Mouse (Mus musculus) kidney, postnatal 14 days (tissue): Measurements from ENCODE around the gene Kif19a.

Experiments used
- DNase-seq: peaks from one replicate; pipeline ENCODE4 v3.0.0; 2022; ENCODE audit warnings: mixed read lengths

Gene Kif19a

DNA sequence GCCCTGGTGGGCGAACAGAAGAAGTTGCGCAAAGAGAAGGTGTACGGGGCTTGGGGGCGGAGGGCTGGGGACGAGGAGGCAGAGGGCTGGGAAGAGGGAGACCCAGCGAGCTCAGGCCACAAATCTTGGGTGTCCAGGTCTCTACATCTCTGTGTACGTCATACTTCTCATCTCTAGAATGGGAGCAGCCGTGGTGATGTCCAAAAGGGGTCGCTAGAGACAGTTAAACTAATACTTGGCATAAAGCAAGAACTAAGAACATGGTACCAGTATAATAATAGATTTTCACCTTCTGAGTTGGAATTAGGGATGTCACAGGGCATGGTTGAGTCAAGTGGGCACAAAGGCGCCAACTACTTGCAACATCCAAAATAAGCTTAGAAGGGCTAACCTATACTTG, 20.7 kb downstream of the Kif19a start:
- DNase-seq = no peak

DNA sequence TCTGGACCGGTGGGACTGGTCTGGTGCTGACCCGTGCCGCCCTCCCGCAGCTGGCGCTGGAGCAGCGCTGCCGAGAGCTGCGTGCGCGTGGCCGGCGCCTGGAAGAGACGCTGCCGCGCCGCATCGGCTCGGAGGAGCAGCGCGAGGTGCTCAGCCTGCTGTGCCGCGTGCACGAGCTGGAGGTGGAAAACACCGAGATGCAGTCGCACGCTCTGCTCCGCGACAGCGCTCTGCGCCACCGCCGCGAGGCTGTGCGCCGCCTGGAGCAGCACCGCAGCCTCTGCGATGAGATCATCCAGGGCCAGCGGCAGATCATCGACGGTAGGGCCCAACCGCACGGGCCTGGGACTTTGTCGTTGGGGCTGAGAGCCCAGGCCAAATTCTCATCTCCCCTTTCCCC, 21.1 kb downstream of the Kif19a start:
- DNase-seq = no peak

DNA sequence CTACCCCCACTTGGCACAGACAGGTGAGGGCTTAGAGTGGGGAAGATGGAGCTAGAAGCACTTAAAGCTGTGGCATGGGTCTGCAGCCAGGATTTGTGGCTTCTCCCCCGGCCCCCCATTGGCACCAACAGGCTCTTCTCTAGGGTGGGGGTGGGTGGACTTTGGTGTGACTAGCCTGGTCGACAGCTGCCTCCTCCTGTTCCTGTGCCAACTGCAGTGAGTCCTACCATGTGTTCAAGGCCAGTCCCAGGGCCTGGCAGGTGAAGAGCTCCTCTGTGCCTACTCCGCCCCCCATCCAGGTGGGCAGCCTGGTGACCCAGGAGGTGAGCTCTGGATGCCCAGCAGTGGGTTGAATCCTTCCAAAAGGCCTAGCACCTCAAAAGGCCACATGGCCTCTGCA, 22.4 kb downstream of the Kif19a start:
- DNase-seq = no peak

DNA sequence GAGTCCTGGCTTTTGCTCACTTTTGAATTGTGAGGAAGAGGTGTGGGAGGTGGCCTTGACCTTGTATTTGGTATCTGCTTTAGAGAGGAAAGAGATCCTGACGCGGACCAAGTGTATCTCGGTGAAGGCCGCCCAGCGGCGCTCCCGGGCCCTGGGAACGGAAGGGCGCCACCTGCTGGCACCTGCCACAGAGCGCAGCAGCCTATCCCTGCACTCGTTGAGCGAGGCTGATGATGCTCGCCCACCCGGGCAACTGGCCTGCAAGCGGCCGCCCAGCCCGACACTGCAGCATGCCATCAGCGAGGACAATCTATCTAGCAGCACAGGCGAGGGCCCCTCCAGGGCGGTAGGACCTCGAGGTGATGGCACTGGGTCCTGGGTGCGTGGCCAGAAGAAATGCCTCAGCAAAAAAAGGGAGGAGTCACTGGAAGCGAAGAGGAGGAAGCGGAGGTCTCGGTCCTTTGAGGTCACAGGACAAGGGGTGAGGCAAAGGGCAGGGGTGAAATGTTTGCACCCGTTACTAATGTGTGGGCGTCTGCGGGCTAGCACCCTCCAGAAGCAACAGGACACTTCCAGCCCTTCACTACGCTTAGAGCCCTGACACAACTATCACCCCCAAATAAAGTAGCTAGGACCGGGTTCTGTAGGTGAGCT, 24.0 kb downstream of the Kif19a start:
- DNase-seq = peak; percentile 83

DNA sequence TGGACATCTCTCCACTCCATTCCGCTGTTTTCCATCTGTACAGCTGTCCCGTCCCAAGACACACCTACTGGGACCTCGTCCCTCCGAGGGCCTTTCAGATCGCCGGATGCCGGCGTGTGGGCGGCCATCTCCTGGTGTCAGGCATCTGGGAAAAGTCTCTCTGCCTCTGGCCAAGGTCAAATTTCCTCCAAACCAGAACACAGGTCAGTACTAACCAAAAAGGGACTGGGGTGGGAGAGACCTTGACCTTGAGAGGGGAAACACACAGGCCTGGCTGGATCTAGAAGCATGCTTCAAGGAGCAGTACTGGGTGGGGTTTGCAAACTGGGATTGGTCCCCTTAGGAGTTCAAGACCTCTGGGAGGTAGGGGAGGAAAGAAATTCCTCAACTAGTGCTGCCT, 24.5 kb downstream of the Kif19a start:
- DNase-seq = no peak

DNA sequence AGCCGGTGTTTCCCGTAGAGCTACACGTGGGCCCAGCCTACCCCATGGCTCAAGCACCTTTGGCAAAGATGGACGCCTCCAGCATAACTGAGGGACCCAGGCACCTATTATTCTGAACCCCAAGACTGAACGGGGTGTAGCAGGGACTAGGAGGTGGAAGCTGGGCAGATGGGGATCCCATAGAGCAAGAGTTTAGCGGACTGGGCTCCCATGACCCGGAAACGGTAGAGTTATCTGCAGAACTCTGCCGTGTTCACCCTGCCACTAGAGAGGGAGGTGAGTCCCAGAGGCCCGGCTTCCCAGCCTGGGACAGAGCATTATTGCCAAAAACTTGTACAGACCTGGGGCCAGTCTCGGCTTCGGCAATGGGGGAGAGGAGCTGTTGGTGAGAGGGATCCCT, 25.0 kb downstream of the Kif19a start:
- DNase-seq = no peak

DNA sequence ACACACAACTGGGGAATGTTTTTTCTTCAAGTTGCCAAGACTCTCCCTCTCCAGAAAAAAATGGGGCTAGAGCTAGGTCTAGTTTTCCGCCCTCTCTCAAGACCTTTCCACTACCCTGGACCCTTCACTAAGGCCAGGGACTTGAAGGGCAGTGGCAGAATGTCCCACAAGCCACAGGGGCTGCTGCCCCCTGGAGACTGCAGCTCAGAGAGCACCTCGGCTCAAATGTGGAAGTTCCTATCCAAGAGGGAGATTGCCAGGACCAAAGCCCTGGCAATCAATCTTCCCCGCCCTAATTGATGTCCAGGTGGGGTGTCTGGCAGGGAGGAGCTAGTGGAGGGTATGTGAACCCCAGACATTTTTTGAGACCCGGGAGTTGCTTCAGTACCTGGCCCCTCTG, 25.7 kb downstream of the Kif19a start:
- no peak for DNase-seq

DNA sequence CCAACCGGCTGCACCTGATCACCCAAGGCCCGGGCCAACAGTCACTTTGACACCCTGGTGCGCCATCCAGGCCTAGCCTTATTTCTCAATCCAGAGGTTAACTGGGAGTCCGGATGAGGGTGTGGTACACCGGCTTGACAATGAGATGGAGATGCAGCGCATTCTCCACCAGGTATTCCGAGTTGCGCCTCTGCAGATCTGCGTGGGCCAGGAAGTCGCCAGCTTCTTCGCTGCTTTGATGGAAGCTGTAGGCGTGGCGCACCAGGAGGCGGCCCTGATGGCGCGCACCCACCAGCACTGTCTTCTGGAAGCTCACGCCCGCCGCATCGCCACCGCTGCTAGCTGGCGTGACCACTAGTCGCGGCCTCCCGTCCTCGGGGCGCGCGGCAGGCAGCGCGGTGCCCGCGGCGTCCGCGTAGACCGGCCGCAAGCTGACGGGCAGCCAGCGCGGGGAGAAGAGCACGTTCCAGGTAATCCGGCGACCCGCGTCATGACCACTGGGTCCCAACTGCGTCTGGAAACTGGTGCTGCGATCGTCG, 26.2 kb downstream of the Kif19a start:
- no peak for DNase-seq

DNA sequence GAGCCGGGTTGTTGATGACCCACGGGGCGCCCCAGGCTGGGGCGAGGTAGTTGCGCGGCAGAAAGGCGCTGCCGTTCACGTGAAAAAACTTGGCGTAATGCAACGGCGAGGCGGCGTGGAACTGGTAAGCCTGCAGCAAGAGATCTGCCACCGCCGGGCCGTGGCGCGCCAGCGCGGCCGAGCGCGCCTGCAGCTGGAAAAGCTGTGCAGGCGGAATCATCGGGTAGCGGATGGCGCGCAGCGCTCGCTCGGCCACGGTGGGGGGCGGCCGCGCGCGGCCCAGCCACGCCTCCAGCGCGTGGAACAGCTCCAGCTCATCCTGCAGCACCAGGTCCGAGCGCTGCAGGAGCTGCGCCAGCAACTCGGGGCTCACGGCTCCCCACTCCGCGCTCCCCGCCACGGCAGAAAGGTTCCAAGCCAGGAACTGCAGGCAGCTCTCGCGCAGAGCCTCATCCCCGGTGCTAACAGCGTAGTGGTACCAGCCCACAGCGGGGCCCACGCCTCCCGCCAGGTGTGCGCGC, 26.8 kb downstream of the Kif19a start:
- DNase-seq = peak; percentile 21

DNA sequence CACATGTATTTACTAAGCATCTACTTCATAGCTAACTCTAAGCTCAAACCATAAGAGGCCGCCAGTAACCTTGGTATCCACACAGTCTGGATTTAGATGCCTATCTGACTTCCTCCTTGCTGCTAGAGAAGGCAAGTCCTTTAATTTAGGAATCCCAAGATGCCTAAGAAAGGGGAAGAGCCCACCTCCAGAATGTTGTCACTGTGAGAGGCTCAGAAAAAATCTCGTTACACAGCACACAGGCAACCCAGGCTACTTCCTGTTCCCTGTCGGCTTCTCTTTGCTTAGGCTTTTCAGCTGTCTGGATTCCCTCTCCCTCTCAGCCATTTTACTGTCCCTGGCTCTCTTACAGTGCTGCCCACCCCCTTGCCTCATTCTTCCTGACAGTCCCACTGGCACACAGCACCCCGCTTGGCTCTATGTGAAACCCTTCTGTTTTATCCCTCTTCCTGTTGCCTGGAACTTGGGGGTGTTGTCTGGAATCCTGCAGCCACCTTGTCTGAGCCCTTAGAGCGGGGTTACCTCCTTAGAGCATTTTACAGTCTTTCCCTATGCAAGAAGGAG, 27.8 kb downstream of the Kif19a start:
- no peak for DNase-seq

DNA sequence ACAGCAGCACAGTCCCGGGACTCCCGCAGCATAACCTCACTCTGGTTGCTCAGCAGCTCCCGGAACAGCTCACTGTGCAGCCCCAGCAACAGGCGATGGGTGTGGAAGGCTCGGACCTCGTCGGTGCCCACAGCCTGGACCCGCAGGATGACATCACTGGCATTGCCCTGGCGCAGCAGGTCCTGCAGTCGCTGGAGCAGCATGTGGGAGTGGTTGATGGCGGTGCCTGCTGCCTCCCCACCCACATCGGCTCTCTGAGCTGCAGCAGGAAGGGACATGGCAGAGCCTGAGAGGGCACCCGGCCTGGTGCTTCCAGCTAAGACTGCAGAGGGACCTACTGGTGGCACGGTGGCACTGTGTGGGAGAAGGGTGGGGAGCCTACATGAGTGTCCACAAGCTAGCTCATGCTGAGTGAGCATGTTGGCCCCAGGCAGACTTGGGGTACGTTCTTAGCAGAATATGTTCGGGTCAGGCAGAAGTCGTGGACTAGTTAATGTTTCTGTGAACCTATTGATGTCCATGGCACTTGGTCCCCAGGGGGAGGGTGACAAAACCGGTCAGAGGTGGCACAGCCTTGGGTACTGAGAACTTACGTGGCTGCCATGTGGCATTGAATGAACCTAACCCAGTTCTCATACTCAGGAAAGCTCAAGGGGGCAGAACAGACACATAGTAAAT, 28.8 kb downstream of the Kif19a start:
- DNase-seq = no peak

DNA sequence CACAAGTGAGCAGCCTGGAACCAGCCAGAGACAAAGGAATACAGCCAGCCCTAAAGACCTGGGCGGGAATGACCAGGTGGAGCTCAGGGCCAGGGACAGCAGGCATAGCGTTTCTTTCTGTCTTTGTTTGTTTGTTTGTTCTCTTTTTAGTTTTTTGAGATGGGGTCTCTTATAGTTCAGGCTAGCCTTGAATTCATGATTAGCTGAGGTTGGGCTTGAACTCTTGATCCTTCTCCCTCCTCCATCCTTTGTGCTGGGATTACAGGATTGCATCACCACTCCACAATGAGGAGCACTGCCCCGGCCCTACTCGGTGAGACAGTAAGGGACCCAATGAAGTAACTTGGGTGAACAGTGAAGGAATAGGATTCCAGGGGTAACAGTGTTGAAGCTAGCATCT, 29.5 kb downstream of the Kif19a start:
- no peak for DNase-seq

DNA sequence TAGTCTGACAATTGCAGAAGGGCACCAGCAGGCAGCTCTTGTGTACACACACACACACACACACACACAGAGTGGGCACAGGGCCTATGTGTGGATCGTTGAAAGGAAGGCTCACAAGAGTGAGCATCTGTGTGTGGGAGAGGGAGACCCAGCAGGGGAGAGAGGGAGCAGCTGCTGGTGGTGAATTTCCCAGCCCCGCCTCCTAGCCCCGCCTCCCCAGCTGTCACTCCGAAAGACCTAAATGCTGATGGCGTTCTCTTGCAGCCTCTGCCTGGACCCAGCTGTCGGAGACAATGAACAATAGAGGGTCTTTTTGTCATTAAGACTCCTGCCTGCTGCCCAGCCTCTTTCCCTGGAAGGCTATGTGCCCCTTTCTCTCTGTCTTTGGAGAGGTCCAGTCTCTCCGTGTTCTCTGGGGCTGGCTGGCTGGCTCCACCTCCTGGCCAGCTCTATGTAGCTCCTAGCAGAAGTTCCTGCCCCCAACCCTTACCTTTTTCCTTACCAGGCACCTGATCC, 30.1 kb downstream of the Kif19a start:
- peak; percentile 60 for DNase-seq

DNA sequence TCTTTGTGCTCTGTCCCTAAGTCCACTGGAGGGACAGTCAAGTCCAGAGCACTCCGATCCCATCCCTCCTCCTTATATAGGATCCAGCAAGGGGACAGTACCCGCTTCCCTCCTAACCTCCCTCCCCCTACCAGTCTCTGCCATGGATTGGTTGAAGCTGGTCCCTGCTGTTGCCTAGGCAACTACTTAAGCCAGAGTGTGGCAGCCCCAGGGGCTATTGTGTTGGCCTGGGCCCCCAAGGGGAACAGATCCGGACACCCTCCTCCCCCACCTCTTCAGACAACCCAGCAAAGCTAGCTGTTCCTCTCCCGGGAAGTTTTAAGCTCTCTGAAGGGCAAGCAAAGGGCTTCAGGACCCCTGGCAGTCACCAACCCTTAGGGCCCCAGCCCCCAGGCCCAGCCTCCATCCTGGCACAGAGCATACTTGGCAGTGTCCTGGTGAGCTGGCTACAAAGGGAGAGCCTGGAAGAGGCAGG, 30.7 kb downstream of the Kif19a start, which contains the start of gene Btbd17:
Gene Btbd17 (minus strand): TSS at position 98 of the 475 bp plus-strand sequence.
- no peak for DNase-seq

DNA sequence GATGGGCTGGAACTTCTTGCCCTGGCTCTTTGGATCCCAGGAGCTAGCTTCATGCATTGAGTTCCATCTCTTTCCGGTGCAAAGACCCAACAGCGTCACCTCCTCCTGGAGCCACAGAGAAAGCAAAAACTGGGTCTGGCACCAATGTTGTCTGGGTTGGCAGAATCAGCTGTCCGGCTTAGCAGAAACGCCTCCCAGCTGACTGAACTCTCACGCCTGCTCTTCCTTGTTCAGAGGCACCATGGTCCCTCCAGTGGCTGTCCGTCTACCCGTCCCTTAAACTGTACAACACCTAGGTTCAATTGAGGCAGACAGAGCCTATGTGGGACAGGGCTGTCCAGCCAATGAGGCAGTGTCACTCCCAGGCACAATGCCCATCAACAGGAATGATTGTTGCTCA, 32.0 kb downstream of the Kif19a start:
- DNase-seq = no peak

DNA sequence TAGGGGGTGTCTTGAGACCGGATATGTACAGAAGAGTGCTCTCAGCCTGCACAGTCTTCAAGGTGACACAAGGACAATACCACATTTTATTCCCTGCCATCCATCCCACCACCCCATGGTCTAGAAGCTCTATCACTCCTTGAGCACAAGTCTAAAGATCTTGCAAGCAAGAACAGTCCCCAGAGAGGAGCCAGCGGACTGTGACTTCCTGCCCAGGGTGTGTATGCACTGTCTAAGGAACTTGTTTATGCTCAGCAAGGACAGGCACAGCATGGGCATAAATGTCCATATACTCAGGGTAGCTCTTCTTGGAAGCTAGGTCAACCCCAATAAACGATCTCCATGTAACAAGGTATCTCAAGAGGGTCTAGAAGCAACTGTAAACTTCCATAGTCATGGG, 32.8 kb downstream of the Kif19a start:
- no peak for DNase-seq

DNA sequence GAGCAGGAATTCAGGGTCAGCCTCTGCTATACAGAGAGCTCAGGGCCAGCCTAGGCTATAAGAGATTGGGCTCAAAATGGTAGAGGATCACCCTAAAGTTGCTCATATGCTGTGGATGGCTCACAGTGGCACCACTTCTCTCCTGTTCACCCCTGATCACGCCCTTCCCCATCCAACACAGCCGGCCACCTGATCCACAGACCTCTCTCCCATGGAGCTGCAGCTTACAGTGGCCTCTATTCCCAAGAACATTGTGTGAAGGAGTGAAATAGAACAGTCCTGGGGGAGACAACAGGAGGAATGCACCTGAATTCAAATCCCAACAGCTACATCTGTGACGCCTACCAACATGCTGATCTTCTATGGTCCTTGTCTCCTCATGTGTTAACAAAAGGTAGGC, 33.4 kb downstream of the Kif19a start, which contains the start of gene Gpr142:
Gene Gpr142 (plus strand): TSS at position 301 of the 400 bp plus-strand sequence.
- no peak for DNase-seq

DNA sequence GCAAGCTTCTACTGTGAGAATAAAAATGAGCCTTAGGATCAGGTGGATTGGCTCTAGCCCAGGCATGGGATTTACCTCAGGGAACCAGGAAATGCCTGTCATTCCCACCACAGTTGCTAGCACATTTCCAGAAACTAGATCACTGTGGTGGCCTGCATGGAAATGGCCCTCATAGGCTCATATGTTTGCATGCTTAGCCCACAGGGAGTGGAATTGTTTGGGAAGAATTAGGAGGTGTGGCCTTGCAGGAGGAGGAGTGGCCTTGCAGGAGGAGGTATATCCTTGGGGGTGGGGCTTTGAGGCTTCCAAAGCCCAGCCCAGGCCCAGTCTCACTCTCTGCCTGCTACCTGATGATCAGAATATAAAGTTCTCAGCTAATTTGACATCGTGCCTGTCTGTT, 36.7 kb downstream of the Kif19a start:
- no peak for DNase-seq

DNA sequence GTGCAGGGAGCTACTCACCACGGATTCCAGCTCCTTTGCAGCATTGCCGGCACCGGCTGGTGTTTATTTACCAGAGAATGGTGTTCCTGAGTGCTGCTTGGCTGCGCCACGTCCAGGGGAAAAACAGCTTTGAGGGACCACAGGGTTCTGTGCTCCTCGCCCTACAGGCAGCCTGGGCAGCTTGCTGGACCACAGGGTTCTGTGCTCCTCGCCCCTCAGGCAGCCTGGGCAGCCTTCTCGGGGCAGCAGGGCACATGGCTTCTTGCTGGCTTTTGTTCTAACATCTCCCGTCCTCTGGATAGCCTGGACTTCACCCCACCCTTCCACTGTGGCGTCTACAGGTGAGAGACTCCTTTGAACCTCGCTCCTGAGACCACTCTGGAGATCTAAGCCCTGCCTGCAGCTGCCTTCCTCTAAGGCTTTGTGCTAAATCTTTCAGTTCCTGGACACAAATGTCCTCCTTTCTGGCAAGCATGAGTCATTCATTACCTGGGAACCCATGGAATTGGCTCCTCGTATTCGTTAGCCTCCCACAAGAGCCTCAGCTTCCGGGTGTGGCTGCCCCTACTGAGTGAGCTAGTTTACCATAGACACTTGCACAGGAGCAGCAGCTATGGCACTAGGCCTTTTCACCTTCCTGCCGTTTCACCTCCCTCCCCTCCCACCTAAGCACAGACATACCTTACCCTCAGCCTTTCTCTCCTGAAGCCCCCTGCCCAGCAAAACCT, 37.5 kb downstream of the Kif19a start:
- DNase-seq = no peak

DNA sequence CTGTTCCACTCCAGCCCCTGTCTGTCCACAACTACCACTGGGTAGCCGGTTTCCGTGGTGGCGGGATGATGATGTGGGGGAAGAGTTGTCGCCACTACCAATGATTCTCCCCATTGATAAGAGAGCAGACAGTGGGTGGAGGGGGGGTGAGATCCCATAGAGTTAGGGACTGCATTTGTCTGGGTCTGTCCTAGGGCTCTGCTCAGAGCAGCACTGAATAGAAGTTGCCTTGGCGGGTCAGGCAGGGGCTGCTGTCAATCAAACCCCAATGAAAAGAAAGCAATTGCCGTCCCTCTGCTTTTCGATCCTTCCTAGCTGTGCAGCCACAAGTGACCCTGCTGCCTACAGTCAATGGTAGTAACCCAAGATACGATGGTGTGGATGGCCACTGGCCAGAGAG, 38.8 kb downstream of the Kif19a start:
- no peak for DNase-seq

DNA sequence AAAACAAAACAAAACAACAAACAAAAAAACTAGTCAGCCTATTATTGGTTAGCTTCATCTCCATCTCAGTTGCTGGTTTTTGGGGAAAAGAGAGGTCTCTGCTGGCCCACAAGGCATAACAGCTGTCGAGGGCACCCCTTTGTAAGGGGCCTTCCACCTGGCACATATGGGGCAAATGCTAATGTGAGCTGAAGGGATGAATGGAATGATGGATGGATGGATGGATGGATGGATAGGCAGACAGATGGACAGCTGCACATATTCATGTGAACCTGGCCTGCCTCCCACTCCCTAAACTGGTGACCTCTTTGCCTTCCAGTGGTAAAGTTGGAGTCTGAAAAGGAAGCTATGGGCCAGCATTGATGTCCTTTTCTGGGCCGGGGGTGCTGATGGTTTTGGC, 41.8 kb downstream of the Kif19a start:
- DNase-seq = no peak

DNA sequence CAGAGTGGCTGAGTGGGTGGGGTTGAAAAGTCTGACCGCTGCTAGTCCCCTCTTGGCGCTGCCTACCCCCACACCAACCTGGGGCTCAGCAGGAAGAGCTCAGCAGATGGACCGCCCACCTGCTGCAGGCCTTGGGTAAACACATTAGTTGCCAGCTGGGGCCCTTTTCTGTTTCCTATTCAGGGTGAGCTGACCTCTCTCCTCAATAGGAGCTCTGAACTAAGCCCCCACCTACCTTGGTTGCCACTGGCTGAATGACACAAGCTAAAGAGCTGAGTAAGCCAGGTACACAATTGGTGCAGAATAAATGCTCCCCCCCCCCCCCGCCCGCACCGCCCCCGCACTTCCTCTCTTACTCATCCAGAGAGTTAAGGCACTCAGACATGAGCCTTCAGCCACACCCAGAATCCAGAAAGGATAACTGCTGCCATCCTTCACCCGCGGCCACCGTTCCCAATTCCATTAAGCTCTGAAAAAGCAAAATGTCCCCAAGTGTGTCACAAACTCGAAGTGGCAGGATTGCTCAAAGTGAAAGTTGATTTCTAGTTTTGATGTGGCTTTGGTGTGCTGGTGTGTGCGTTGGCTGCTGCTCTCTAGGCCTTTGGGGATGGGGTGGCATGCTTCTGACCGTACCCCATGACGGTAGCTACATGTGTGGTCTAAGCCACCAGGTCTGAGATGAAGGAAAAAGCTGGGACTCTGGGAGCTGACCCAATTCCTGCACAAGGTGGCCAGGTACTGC, 42.7 kb downstream of the Kif19a start:
- no peak for DNase-seq
